Mouse (Mus musculus): ENCODE data around the gene Atp13a1. TPM values are rescaled to one million over a fixed set of nuclear protein-coding genes. Genes with fewer than 3 reads are reported as not detected.
A peak's percentile ranks its signal among the peaks of the same experiment; 100 is the strongest.

Gene Atp13a1
- polyA plus RNA-seq, 1 experiment: 21.5 TPM

- H3K36me3 ChIP-seq (replicated peaks; ENCODE audit: low read length): peaks cover 99% of the 10 kb centered on the region
Observed at GRCm38 (mm10) chr8:69797661-69798060, 6.7 kb downstream of the Atp13a1 start.

DNA sequence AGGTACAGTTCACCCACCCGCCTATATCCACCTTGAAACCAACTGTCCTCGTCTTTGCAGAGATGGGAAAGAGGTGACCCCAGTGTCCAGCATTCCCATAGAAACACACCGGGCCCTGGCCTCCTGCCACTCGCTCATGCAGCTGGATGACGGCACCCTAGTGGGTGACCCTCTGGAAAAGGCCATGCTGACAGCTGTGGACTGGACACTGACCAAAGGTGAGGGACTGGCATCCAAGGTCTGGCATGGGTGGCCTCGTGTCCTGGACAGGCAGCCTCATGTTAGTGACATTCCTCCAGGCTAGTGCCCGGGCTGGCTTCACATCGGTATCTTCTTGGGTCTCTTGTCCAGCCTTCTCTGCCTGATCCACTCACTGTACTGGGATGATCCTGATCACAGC is 8.3 kb downstream of the Atp13a1 start:
- peaks cover 99% of the 10 kb centered on the region for H3K36me3 ChIP-seq (replicated peaks; ENCODE audit: low read length)

More at GRCm38 (mm10) chr8:69797661-69798060, 6.7 kb downstream of the Atp13a1 start:
- H3K4me1 ChIP-seq: peaks cover 26% of the 10 kb centered on the region
- no peaks in the 10 kb centered on the region for H3K27me3 ChIP-seq (replicated peaks)
- TF ChIP-seq FLI1 (IDR thresholded peaks at IDR 0.05; ENCODE audit: low read length): no peak
- TF ChIP-seq GATA1 (IDR thresholded peaks at IDR 0.05; ENCODE audit: borderline replicate concordance, low read length): no peak
- no peak overlapping the region for H3K4me3 ChIP-seq (replicated peaks)
- H3K9me3 ChIP-seq: no peaks in the 10 kb centered on the region

GRCm38 (mm10) chr8:69799946-69800345 is 9.0 kb downstream of the Atp13a1 start:
- no peak for TF ChIP-seq GATA1 (IDR thresholded peaks at IDR 0.05; ENCODE audit: borderline replicate concordance, low read length)
- peaks cover 98% of the 10 kb centered on the region for H3K36me3 ChIP-seq (replicated peaks; ENCODE audit: low read length)
- no peak overlapping the region for H3K4me3 ChIP-seq (replicated peaks)
- H3K27me3 ChIP-seq (replicated peaks): no peaks in the 10 kb centered on the region
- H3K4me1 ChIP-seq: peaks cover 10% of the 10 kb centered on the region
- no peaks in the 10 kb centered on the region for H3K9me3 ChIP-seq

More for the DNA sequence above, 8.3 kb downstream of the Atp13a1 start:
- H3K9me3 ChIP-seq: no peaks in the 10 kb centered on the region
- TF ChIP-seq FLI1 (IDR thresholded peaks at IDR 0.05; ENCODE audit: low read length): no peak
- no peak for TF ChIP-seq GATA1 (IDR thresholded peaks at IDR 0.05; ENCODE audit: borderline replicate concordance, low read length)
- peaks cover 14% of the 10 kb centered on the region for H3K4me1 ChIP-seq
- no peaks in the 10 kb centered on the region for H3K27me3 ChIP-seq (replicated peaks)
- H3K4me3 ChIP-seq (replicated peaks): no peak overlapping the region

- TF ChIP-seq FLI1 (IDR thresholded peaks at IDR 0.05; ENCODE audit: low read length): no peak
- TF ChIP-seq GATA1 (IDR thresholded peaks at IDR 0.05; ENCODE audit: borderline replicate concordance, low read length): no peak
- no peaks in the 10 kb centered on the region for H3K9me3 ChIP-seq
Observed at GRCm38 (mm10) chr8:69801796-69802195, 10.8 kb downstream of the Atp13a1 start.

GRCm38 (mm10) chr8:69802216-69802615 is 11.3 kb downstream of the Atp13a1 start:
- peaks cover 98% of the 10 kb centered on the region for H3K36me3 ChIP-seq (replicated peaks; ENCODE audit: low read length)
- TF ChIP-seq GATA1 (IDR thresholded peaks at IDR 0.05; ENCODE audit: borderline replicate concordance, low read length) (no peak), FLI1 (IDR thresholded peaks at IDR 0.05; ENCODE audit: low read length) (no peak)

More at GRCm38 (mm10) chr8:69801796-69802195, 10.8 kb downstream of the Atp13a1 start:
- Histone ChIP-seq H3K4me1 (peaks cover 23% of the 10 kb centered on the region; the same call in 1 of the 2 replicates), H3K4me3 (replicated peaks) (no peak overlapping the region), H3K36me3 (replicated peaks; ENCODE audit: low read length) (peaks cover 98% of the 10 kb centered on the region), H3K27me3 (replicated peaks) (no peaks in the 10 kb centered on the region)

DNA sequence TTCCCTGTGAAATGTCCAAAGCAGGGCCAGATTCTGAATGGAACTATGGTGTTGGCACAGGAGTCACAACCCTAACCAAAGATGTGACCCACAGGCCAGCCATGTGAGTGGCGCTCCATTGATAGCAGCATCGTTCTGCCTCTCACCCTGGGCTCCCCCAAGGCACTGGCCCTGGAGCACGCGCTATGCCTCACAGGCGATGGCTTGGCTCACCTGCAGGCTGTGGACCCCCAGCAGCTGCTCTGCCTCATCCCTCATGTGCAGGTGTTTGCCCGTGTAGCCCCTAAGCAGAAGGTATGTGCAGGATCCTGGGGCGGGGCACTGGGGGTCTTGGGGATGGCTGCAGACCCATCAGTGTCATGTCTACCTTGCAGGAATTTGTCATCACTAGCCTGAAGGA is 12.4 kb downstream of the Atp13a1 start:
- TF ChIP-seq GATA1 (IDR thresholded peaks at IDR 0.05; ENCODE audit: borderline replicate concordance, low read length) (no peak), FLI1 (IDR thresholded peaks at IDR 0.05; ENCODE audit: low read length) (no peak)
- Histone ChIP-seq H3K4me3 (replicated peaks) (no peak overlapping the region), H3K27me3 (replicated peaks) (no peaks in the 10 kb centered on the region), H3K36me3 (replicated peaks; ENCODE audit: low read length) (peaks cover 98% of the 10 kb centered on the region), H3K9me3 (no peaks in the 10 kb centered on the region), H3K4me1 (peaks cover 39% of the 10 kb centered on the region)

More at GRCm38 (mm10) chr8:69802216-69802615, 11.3 kb downstream of the Atp13a1 start:
- Histone ChIP-seq H3K27me3 (replicated peaks) (no peaks in the 10 kb centered on the region), H3K4me3 (replicated peaks) (no peak overlapping the region), H3K4me1 (peaks cover 27% of the 10 kb centered on the region), H3K9me3 (no peaks in the 10 kb centered on the region)

GRCm38 (mm10) chr8:69804537-69804936 is 13.6 kb downstream of the Atp13a1 start:
- H3K27me3 ChIP-seq (replicated peaks): no peaks in the 10 kb centered on the region
- no peak for TF ChIP-seq FLI1 (IDR thresholded peaks at IDR 0.05; ENCODE audit: low read length)
- TF ChIP-seq GATA1 (IDR thresholded peaks at IDR 0.05; ENCODE audit: borderline replicate concordance, low read length): no peak
- no peak overlapping the region for H3K4me3 ChIP-seq (replicated peaks)
- peaks cover 51% of the 10 kb centered on the region for H3K4me1 ChIP-seq
- no peaks in the 10 kb centered on the region for H3K9me3 ChIP-seq
- H3K36me3 ChIP-seq (replicated peaks; ENCODE audit: low read length): peaks cover 86% of the 10 kb centered on the region

DNA sequence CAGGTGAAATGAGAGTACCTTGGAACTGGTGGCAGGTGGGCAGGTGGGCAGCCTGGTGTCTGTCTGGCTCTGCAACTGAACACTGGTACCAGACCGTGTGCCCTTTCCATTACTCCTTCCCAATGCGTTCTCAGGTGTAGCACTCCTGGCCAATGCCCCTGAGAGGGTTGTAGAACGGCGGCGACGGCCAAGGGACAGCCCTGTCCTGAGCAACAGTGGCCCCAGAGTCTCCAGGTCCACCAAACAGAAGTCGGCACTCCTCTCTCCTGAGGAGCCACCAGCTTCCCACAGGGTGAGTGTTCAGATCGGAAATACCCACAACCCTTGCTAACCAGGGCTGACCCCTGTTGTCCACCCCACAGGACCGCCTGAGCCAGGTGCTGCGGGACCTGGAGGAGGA is 14.1 kb downstream of the Atp13a1 start:
- TF ChIP-seq FLI1 (IDR thresholded peaks at IDR 0.05; ENCODE audit: low read length) (no peak), GATA1 (IDR thresholded peaks at IDR 0.05; ENCODE audit: borderline replicate concordance, low read length) (no peak)
- H3K4me3 ChIP-seq (replicated peaks): peak overlapping the region; percentile 30
- no peaks in the 10 kb centered on the region for H3K9me3 ChIP-seq
- peaks cover 82% of the 10 kb centered on the region for H3K36me3 ChIP-seq (replicated peaks; ENCODE audit: low read length)
- peaks cover 56% of the 10 kb centered on the region for H3K4me1 ChIP-seq
- H3K27me3 ChIP-seq (replicated peaks): no peaks in the 10 kb centered on the region

GRCm38 (mm10) chr8:69805491-69805890 is 14.5 kb downstream of the Atp13a1 start:
- TF ChIP-seq GATA1 (IDR thresholded peaks at IDR 0.05; ENCODE audit: borderline replicate concordance, low read length): no peak
- TF ChIP-seq FLI1 (IDR thresholded peaks at IDR 0.05; ENCODE audit: low read length): no peak
- peaks cover 53% of the 10 kb centered on the region for H3K4me1 ChIP-seq
- peaks cover 82% of the 10 kb centered on the region for H3K36me3 ChIP-seq (replicated peaks; ENCODE audit: low read length)
- H3K27me3 ChIP-seq (replicated peaks): no peaks in the 10 kb centered on the region
- H3K9me3 ChIP-seq: no peaks in the 10 kb centered on the region
- H3K4me3 ChIP-seq (replicated peaks): peak overlapping the region; percentile 30

DNA sequence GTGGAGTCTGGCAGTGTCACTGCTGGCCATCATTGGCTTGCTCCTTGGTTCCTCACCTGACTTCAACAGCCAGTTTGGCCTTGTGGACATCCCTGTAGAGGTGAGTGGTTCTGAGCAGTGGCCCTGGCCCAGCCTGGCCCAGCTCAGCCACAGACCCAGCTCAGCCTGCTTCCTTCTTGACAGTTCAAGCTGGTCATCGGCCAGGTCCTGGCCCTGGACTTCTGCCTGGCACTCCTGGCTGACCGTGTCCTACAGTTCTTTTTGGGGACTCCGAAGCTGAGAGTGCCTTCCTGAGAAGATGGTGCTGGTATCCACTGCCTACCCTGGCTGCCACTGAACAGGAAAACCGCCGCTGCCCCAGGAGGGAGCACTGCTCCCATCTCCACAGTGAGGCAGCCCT is 16.3 kb downstream of the Atp13a1 start:
- Histone ChIP-seq H3K9me3 (no peaks in the 10 kb centered on the region), H3K4me3 (replicated peaks) (no peak overlapping the region), H3K27me3 (replicated peaks) (no peaks in the 10 kb centered on the region), H3K4me1 (peaks cover 53% of the 10 kb centered on the region), H3K36me3 (replicated peaks; ENCODE audit: low read length) (peaks cover 82% of the 10 kb centered on the region)
- no peak for TF ChIP-seq FLI1 (IDR thresholded peaks at IDR 0.05; ENCODE audit: low read length)
- no peak for TF ChIP-seq GATA1 (IDR thresholded peaks at IDR 0.05; ENCODE audit: borderline replicate concordance, low read length)
